Mouse (Mus musculus): ENCODE data around the gene Rel. TPM values are rescaled to one million over a fixed set of nuclear protein-coding genes. Genes with fewer than 3 reads are reported as not detected.
A peak's percentile ranks its signal among the peaks of the same experiment; 100 is the strongest.
"Not testable (repeated sequence)": the region's sequence is repeated elsewhere in the genome, so short reads cannot be mapped to it uniquely, and the experiment has no call there.

Rel gene
- polyA plus RNA-seq, 1 experiment: 6.8 TPM

DNA sequence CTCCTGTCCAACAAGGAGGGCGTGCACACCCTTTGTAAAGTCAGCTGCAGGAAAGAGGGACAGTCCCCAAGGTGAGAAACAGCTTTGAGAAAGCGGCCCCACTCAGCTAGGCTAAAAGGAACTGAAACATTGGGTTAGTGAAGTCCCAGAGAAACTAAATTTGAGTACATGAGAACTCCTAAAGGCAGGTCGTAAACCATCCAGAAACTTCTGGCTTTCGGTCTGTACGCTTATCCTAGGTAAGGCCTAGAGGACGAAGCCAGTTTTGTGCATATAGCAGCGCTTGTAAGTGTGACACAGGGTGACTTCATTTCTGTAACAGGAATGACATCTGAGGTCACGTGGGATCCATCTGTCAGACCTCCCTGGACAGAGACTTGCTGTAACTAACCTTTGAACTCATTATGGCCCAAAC is 8.0 kb upstream of the Rel start:
- H3K4me1 ChIP-seq (ENCODE audit: control insufficient read depth, insufficient read depth, low read length): no peaks in the 10 kb centered on the region
- H3K27ac ChIP-seq (ENCODE audit: insufficient read depth, low read length): no peak overlapping the region
- H3K4me3 ChIP-seq (ENCODE audit: insufficient read depth, low read length): no peak overlapping the region
- no peak for TF ChIP-seq CTCF (IDR thresholded peaks at IDR 0.05; ENCODE audit: borderline replicate concordance, insufficient read depth, low read length)
- no peak for TF ChIP-seq POLR2A (IDR thresholded peaks at IDR 0.05; ENCODE audit: low read depth, low read length)

DNA sequence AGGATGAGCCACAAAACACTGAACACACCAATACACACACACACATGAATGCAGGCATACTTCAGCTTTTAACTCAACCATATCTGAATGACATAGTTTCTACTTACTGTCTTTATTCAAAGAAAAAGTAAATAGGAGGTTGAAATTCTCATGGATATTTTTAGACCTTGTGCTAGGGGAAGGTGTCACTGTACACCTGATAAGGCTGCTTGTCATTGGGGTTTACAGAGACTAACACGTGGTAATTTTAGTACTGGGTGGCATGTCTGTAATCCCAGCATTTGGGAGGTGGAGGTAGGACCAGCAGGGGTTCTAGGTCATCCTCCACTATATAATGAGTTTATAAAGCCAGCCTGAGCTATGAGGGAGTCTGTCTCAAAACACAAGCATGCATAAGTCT is 1.7 kb upstream of the Rel start:
- no peak overlapping the region for H3K27ac ChIP-seq (ENCODE audit: insufficient read depth, low read length)
- TF ChIP-seq POLR2A (IDR thresholded peaks at IDR 0.05; ENCODE audit: low read depth, low read length): no peak
- TF ChIP-seq CTCF (IDR thresholded peaks at IDR 0.05; ENCODE audit: borderline replicate concordance, insufficient read depth, low read length): no peak
- H3K4me1 ChIP-seq (ENCODE audit: control insufficient read depth, insufficient read depth, low read length): no peaks in the 10 kb centered on the region
- H3K4me3 ChIP-seq (ENCODE audit: insufficient read depth, low read length): no peak overlapping the region

DNA sequence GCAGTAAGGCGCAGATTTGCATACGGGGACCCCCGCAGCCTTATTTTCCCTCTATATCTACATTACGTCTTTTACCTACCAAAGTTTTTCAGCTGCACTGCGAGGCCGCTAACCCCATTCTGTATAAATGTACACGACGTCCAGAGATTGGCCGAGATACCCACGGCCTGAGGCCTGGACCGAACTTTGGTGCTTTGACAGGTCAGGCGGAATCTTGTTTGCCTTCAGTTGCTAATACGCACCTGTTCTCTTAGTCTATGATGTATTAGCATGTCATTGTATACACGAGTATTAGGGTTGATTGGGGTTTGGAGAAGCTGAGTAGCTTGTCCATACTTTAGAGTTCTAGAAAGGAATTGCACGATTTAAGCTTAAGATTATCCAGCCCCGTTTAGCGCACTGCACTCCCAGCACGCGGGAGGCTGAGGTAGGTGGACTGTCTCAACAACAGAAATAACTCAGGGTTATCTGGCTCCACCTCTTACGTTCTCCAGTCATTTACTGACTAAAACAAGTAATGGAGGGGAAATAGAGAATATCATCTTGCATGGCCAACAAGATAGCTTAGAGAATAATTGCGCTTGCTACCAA is 832 bp upstream of the Rel start:
- TF ChIP-seq CTCF (IDR thresholded peaks at IDR 0.05; ENCODE audit: borderline replicate concordance, insufficient read depth, low read length): no peak
- no peak for TF ChIP-seq POLR2A (IDR thresholded peaks at IDR 0.05; ENCODE audit: low read depth, low read length)

DNA sequence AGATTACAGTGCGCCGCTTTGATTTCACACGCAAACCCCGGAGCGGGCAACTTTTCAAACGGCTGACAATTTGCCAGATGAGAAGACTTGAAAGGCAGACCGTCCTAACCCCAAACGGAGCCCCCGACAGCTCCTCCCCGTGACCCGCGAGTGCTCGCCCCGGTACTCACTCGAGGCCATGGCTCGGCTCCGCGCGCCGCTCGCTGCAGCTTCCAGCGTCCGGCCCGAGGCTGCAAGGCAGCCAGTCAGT is 335 bp downstream of the Rel start:
- H3K4me3 ChIP-seq (ENCODE audit: insufficient read depth, low read length): peak overlapping the region; percentile 76
- no peaks in the 10 kb centered on the region for H3K4me1 ChIP-seq (ENCODE audit: control insufficient read depth, insufficient read depth, low read length)
- peak overlapping the region; percentile 94 for H3K27ac ChIP-seq (ENCODE audit: insufficient read depth, low read length)
- no peak for TF ChIP-seq CTCF (IDR thresholded peaks at IDR 0.05; ENCODE audit: borderline replicate concordance, insufficient read depth, low read length)
- TF ChIP-seq POLR2A (IDR thresholded peaks at IDR 0.05; ENCODE audit: low read depth, low read length): peak; percentile 83

More for the DNA sequence above, 832 bp upstream of the Rel start:
- H3K4me1 ChIP-seq (ENCODE audit: control insufficient read depth, insufficient read depth, low read length): no peaks in the 10 kb centered on the region
- H3K4me3 ChIP-seq (ENCODE audit: insufficient read depth, low read length): peak overlapping the region; percentile 76
- peak overlapping the region; percentile 94 for H3K27ac ChIP-seq (ENCODE audit: insufficient read depth, low read length)

DNA sequence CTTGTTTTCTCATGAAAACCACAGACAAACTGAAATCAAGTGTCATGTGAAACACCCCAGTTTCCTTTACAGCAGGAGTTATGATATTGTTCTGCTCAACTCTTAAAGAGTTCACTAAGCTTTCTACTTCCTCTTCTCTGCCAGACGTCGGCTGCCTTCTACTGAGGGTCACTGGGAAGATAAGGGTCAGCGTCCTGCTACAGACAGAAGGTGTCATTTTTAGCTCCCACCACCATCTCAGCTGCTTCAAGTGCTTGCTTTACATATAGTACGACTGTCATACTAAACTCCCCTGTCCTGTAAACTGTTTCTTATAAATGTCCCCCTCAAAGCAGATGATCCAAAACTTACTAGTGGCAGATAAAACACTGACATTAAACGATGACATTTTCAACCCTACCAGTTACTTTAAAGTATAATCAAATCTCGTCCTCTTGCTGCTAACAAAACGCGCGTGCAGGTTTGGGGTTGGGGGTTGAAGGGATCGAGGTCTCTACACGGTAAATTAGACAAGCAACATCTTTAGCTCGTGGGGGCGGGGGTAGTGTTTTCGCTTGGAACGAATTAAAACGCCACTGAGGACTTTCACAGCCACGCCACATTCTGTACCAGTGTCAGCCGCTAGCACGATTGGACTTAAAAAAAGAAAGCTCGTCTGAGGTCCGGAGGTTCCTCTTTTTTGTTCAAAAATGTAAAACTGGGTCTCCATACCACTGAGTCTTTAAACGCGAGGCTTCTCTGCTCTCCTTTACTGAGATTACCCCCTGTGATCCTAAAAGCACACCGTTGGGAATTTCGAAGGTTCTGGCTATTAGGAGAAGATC is 872 bp downstream of the Rel start:
- TF ChIP-seq POLR2A (IDR thresholded peaks at IDR 0.05; ENCODE audit: low read depth, low read length) (no peak), CTCF (IDR thresholded peaks at IDR 0.05; ENCODE audit: borderline replicate concordance, insufficient read depth, low read length) (no peak)
- H3K4me3 ChIP-seq (ENCODE audit: insufficient read depth, low read length): peak overlapping the region; percentile 76
- no peaks in the 10 kb centered on the region for H3K4me1 ChIP-seq (ENCODE audit: control insufficient read depth, insufficient read depth, low read length)
- peak overlapping the region; percentile 94 for H3K27ac ChIP-seq (ENCODE audit: insufficient read depth, low read length)

DNA sequence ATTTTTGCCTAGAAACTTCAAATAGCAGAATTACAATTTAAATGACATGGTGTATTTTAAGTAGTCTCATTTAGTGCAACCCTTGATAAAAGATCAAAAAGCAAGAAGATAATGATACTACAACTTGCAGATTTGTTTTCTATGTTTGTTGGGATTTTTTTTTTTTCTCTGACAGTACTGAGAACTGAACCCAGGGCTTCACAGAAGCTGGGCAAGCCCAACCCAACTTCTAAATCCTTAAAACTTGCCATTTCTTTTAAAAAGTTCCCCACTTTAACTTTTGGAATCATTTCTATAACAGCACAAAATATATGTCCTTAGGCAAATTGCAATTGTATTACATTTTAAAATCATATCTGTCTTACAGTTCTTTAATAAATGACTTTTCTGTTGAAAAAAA is 1.7 kb downstream of the Rel start:
- TF ChIP-seq POLR2A (IDR thresholded peaks at IDR 0.05; ENCODE audit: low read depth, low read length) (no peak), CTCF (IDR thresholded peaks at IDR 0.05; ENCODE audit: borderline replicate concordance, insufficient read depth, low read length) (no peak)
- no peaks in the 10 kb centered on the region for H3K4me1 ChIP-seq (ENCODE audit: control insufficient read depth, insufficient read depth, low read length)
- no peak overlapping the region for H3K4me3 ChIP-seq (ENCODE audit: insufficient read depth, low read length)
- H3K27ac ChIP-seq (ENCODE audit: insufficient read depth, low read length): no peak overlapping the region

DNA sequence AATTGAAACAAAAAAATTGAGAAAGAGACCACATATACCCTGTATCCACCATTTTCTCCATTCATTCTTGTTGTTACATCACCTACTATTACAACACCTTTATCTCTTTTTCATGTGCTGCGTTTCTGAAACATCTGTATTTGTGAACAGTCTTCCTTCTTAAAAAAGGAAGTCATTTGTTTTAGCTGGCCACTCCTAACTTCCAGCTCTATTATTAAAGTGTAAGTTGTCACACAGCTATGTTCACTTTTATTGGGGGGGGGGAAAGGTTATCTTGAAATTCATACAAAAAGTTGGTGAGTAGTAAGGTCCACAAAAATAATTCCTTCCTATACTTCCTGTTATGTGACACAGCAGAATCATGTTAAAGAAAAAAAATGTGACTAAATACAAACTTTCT is 2.8 kb downstream of the Rel start:
- Histone ChIP-seq H3K4me3 (ENCODE audit: insufficient read depth, low read length) (no peak overlapping the region), H3K4me1 (ENCODE audit: control insufficient read depth, insufficient read depth, low read length) (no peaks in the 10 kb centered on the region), H3K27ac (ENCODE audit: insufficient read depth, low read length) (no peak overlapping the region)
- TF ChIP-seq CTCF (IDR thresholded peaks at IDR 0.05; ENCODE audit: borderline replicate concordance, insufficient read depth, low read length): no peak
- TF ChIP-seq POLR2A (IDR thresholded peaks at IDR 0.05; ENCODE audit: low read depth, low read length): no peak

DNA sequence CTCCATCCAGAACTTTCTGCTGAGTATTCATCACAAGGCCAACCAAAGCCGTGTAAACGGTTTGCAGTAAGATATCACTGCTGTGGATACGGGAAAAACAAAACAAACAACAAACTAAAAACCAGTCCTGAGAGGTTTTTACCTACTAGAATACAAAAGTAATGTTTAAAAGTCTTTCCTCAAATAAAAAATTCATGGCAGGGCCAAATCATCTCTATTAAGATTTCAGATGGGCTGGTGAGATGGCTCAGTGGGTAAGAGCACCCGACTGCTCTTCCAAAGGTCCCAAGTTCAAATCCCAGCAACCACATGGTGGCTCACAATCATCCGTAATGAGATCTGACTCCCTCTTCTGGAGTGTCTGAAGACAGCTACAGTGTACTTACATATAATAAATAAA is 3.4 kb downstream of the Rel start:
- H3K4me1 ChIP-seq (ENCODE audit: control insufficient read depth, insufficient read depth, low read length); H3K4me3 ChIP-seq (ENCODE audit: insufficient read depth, low read length); H3K27ac ChIP-seq (ENCODE audit: insufficient read depth, low read length): not testable (repeated sequence)

DNA sequence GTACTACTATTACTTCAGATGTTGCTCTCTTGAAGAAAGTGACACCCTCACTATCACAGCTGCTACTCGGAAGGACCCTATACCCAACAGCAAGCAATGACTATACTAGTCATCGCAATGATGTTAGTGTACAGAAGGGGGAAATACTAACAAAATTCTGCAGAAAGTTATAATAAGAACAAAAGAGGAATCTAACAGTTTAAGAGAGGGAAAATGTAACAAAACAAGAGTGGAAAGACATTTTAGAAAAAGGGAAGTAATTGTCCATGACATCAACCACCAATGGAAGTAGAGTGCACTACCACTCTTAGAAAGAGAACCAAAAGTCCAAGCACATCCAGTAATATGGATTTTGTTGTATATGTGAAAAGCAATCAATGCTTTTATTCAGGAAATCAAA is 8.1 kb downstream of the Rel start:
- H3K4me1 ChIP-seq (ENCODE audit: control insufficient read depth, insufficient read depth, low read length): peaks cover 3% of the 10 kb centered on the region
- H3K27ac ChIP-seq (ENCODE audit: insufficient read depth, low read length): no peak overlapping the region
- no peak overlapping the region for H3K4me3 ChIP-seq (ENCODE audit: insufficient read depth, low read length)
- no peak for TF ChIP-seq CTCF (IDR thresholded peaks at IDR 0.05; ENCODE audit: borderline replicate concordance, insufficient read depth, low read length)
- no peak for TF ChIP-seq POLR2A (IDR thresholded peaks at IDR 0.05; ENCODE audit: low read depth, low read length)

DNA sequence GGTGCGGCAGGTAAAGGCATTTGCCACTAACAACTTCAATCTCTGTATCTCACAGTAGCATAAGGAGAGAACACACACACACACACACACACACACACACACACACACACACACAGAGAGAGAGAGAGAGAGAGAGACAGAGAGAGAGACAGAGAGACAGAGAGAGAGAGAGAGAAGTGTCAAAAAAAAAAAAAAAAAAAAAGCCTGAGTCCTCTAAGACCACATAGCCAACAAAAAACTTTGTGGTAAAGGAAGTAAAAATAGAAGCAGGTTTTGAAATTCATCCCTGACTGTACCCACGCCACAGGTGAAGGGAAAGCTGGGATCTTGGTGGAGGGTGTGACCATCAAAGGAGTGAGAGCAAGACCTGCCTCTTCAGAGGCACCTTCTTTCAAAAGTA is 12.6 kb downstream of the Rel start:
- Histone ChIP-seq H3K4me1 (ENCODE audit: control insufficient read depth, insufficient read depth, low read length) (peaks cover 3% of the 10 kb centered on the region), H3K4me3 (ENCODE audit: insufficient read depth, low read length) (no peak overlapping the region), H3K27ac (ENCODE audit: insufficient read depth, low read length) (no peak overlapping the region)
- TF ChIP-seq POLR2A (IDR thresholded peaks at IDR 0.05; ENCODE audit: low read depth, low read length) (no peak), CTCF (IDR thresholded peaks at IDR 0.05; ENCODE audit: borderline replicate concordance, insufficient read depth, low read length) (no peak)

All from embryonic fibroblast, embryonic 13.5 days (primary cell).